Mouse (Mus musculus) ES-Bruce4 (cell line): Measurements from ENCODE around the gene Gm15557. TPM values are rescaled to one million over a fixed set of nuclear protein-coding genes. Genes with fewer than 3 reads are reported as not detected.

Experiments used
- H3K27ac ChIP-seq: 2 replicates; pipeline ENCODE4 v1.5.1; 2012; ENCODE audit warnings: low read length, inconsistent platforms; ENCODE audit not compliant: insufficient read depth
- H3K27me3 ChIP-seq: 2 replicates; pipeline ENCODE4 v1.6.1; 2012; ENCODE audit warnings: mild to moderate bottlenecking, low read length, inconsistent platforms; ENCODE audit not compliant: control insufficient read depth, poor library complexity, insufficient read depth, severe bottlenecking
- H3K36me3 ChIP-seq: 2 replicates; pipeline ENCODE4 v1.6.1; 2012; ENCODE audit warnings: inconsistent platforms, mild to moderate bottlenecking, low read length, moderate library complexity; ENCODE audit not compliant: control insufficient read depth, poor library complexity, insufficient read depth, severe bottlenecking
- H3K4me1 ChIP-seq: one replicate; pipeline ENCODE4 v1.8.1; 2011; ENCODE audit warnings: low read length; ENCODE audit not compliant: control insufficient read depth, insufficient read depth
- H3K4me3 ChIP-seq: 2 replicates; pipeline ENCODE4 v1.5.1; 2011; ENCODE audit warnings: low read depth, mild to moderate bottlenecking, low read length
- H3K9ac ChIP-seq: 2 replicates; pipeline ENCODE4 v1.6.1; 2012; ENCODE audit warnings: low read depth, mild to moderate bottlenecking, inconsistent platforms; ENCODE audit not compliant: poor library complexity, severe bottlenecking
- H3K9me3 ChIP-seq: replicated peaks from 2 replicates; pipeline ENCODE4 v1.6.1; 2012; ENCODE audit warnings: mild to moderate bottlenecking, low read length, inconsistent platforms; ENCODE audit not compliant: control insufficient read depth, poor library complexity, insufficient read depth, severe bottlenecking
- CTCF ChIP-seq: IDR thresholded peaks from one replicate; pipeline ENCODE4 v1.8.1; 2011; ENCODE audit warnings: low read depth, low read length
- EP300 ChIP-seq: IDR thresholded peaks from 2 replicates; pipeline ENCODE4 v1.6.1; 2011; ENCODE audit warnings: low read depth, low read length; ENCODE audit not compliant: insufficient read depth
- POLR2A ChIP-seq: IDR thresholded peaks from one replicate; pipeline ENCODE4 v1.8.1; 2011; ENCODE audit warnings: low read length; ENCODE audit not compliant: insufficient read depth
- polyA plus RNA-seq: library from polyadenylated mRNA; stranded (reverse); fragments of >200 nt; gene quantifications from 2 replicates; pipeline ENCODE4 v1.2.4, GENCODE M21; 2011; ENCODE audit warnings: low read depth; ENCODE audit not compliant: missing spikeins, insufficient read depth, insufficient read length

The Gm15557 gene
- polyA plus RNA-seq, 1 experiment = not detected

- Histone ChIP-seq H3K27ac (no peak overlapping the region), H3K9me3 (0 out of 2 replicates have a peak, but pooled peaks cover 2% of the 10 kb centered on the region), H3K9ac (no peak overlapping the region), H3K36me3 (peaks cover 40% of the 10 kb centered on the region), H3K4me3 (no peak overlapping the region), H3K4me1 (no peaks in the 10 kb centered on the region), H3K27me3 (no peaks in the 10 kb centered on the region)
- no peak for TF ChIP-seq EP300
- no peak for TF ChIP-seq CTCF
- no peak for TF ChIP-seq POLR2A
Observed at GRCm38 (mm10) chr2:155987131-155987530, 46.6 kb downstream of the Gm15557 start.

- Histone ChIP-seq H3K9ac (no peak overlapping the region), H3K27me3 (no peaks in the 10 kb centered on the region), H3K4me3 (no peak overlapping the region), H3K4me1 (no peaks in the 10 kb centered on the region), H3K36me3 (peaks cover 34% of the 10 kb centered on the region), H3K9me3 (0 out of 2 replicates have a peak, but pooled peaks cover 2% of the 10 kb centered on the region), H3K27ac (no peak overlapping the region)
- no peak for TF ChIP-seq POLR2A
- TF ChIP-seq CTCF = no peak
- TF ChIP-seq EP300 = no peak
Observed at GRCm38 (mm10) chr2:155989085-155989484, 48.6 kb downstream of the Gm15557 start.

- TF ChIP-seq POLR2A (no peak), EP300 (no peak), CTCF (no peak)
Observed at GRCm38 (mm10) chr2:155991151-155991550, 50.6 kb downstream of the Gm15557 start.

GRCm38 (mm10) chr2:155991863-155992321 is 51.4 kb downstream of the Gm15557 start:
- no peak for TF ChIP-seq CTCF
- TF ChIP-seq POLR2A = no peak
- no peak for TF ChIP-seq EP300
- peaks cover 17% of the 10 kb centered on the region for H3K36me3 ChIP-seq
- no peak overlapping the region for H3K27ac ChIP-seq
- no peaks in the 10 kb centered on the region for H3K4me1 ChIP-seq
- H3K27me3 ChIP-seq = no peaks in the 10 kb centered on the region
- H3K4me3 ChIP-seq = no peak overlapping the region
- 0 out of 2 replicates have a peak, but pooled peaks cover 2% of the 10 kb centered on the region for H3K9me3 ChIP-seq
- H3K9ac ChIP-seq = no peak overlapping the region

More at GRCm38 (mm10) chr2:155991151-155991550, 50.6 kb downstream of the Gm15557 start:
- Histone ChIP-seq H3K36me3 (peaks cover 24% of the 10 kb centered on the region), H3K9ac (no peak overlapping the region), H3K27ac (no peak overlapping the region), H3K9me3 (0 out of 2 replicates have a peak, but pooled peaks cover 2% of the 10 kb centered on the region), H3K4me3 (no peak overlapping the region), H3K27me3 (no peaks in the 10 kb centered on the region), H3K4me1 (no peaks in the 10 kb centered on the region)

Other genes with a start within 250 kb of the Gm15557 start
- 80.0 and 81.2 TPM in 2 replicates for gene Trpc4ap, start 248.3 kb upstream of the Gm15557 start, polyA plus RNA-seq
- 21.7 and 23.1 TPM in 2 replicates for gene Edem2, start 211.3 kb upstream of the Gm15557 start, polyA plus RNA-seq
- gene Gm17581, start 204.9 kb upstream of the Gm15557 start, polyA plus RNA-seq = not detected in 2 replicates
- gene Procr, start 189.6 kb upstream of the Gm15557 start, polyA plus RNA-seq = 4.7 and 6.6 TPM in 2 replicates
- gene Mmp24, start 165.4 kb upstream of the Gm15557 start, polyA plus RNA-seq = 0.18 and 0.26 TPM in 2 replicates
- gene BC029722, start 121.3 kb upstream of the Gm15557 start, polyA plus RNA-seq = 10.1 and 11.2 TPM in 2 replicates
- gene Eif6, start 113.8 kb upstream of the Gm15557 start, polyA plus RNA-seq = 92.4 and 114 TPM in 2 replicates
- 0.30 and 0.50 TPM in 2 replicates for gene Fam83c, start 105.9 kb upstream of the Gm15557 start, polyA plus RNA-seq
- gene Uqcc1, start 10.4 kb upstream of the Gm15557 start, polyA plus RNA-seq = 65.2 and 71.2 TPM in 2 replicates
- not detected in 2 replicates for gene Gdf5, start 4.6 kb downstream of the Gm15557 start, polyA plus RNA-seq
- 24.9 and 26.0 TPM in 2 replicates for gene Cep250, start 15.7 kb downstream of the Gm15557 start, polyA plus RNA-seq
- gene 6430550D23Rik, start 67.2 kb downstream of the Gm15557 start, polyA plus RNA-seq = 2.4 and 2.9 TPM in 2 replicates
- gene Ergic3, start 67.3 kb downstream of the Gm15557 start, polyA plus RNA-seq = 72.2 and 82.1 TPM in 2 replicates
- gene Fer1l4, start 112.2 kb downstream of the Gm15557 start, polyA plus RNA-seq = 0.87 TPM in 1 of 2 replicates, not detected in the other
- gene Spag4, start 124.4 kb downstream of the Gm15557 start, polyA plus RNA-seq = 3.8 and 6.1 TPM in 2 replicates
- 34.4 and 50.7 TPM in 2 replicates for gene Cpne1, start 171.2 kb downstream of the Gm15557 start, polyA plus RNA-seq
- 64.5 and 78.1 TPM in 2 replicates for gene Rbm12, start 171.2 kb downstream of the Gm15557 start, polyA plus RNA-seq
- gene Gm28036, start 186.4 kb downstream of the Gm15557 start, polyA plus RNA-seq = 43.0 and 52.2 TPM in 2 replicates
- 83.8 and 109 TPM in 2 replicates for gene Romo1, start 203.3 kb downstream of the Gm15557 start, polyA plus RNA-seq
- gene Nfs1, start 203.5 kb downstream of the Gm15557 start, polyA plus RNA-seq = 35.8 and 41.7 TPM in 2 replicates
- gene Rbm39, start 239.5 kb downstream of the Gm15557 start, polyA plus RNA-seq = 478 and 518 TPM in 2 replicates